ENCODE assay signal across 10 mouse cellular contexts in the genomic region with DNA sequence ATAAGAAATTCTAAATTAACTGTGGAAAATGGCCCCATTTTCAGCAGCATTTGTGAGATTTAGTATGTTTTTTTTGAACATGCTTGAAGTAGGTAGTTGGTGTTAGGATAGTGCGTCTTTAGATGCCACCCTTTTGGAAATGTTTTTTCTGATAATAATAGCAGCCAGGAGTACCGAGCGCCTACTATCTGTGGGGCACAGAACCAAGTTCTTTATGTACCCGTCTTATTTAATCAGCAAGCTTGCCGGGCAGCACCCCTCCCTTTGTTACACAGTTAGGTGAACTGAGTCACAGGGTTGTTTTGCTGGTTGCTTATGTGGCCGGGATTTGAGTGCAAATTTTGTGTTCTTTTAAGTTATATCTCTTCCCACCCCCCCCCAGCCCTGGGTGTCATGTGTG. TPM values are rescaled to one million over a fixed set of nuclear protein-coding genes. Genes with fewer than 3 reads are reported as not detected.
DNase-seq lines count a peak whose midpoint lies in the region; ATAC-seq and TF ChIP-seq lines count a peak whose summit lies in the region.
"Had no signal": no experiment of that assay in that cellular context is flagged by ENCODE, and none has a peak within 500 bp of the region (broad histone marks: within the 10 kb centered on the region; RNA-seq: fewer than 3 reads in every experiment).

No protein-coding gene starts in this region.

- TF ChIP-seq POLR2A in MEL (IDR thresholded peaks at IDR 0.05; ENCODE audit: control insufficient read depth in 1 of 2, insufficient read depth in 1 of 2, low read depth in 1 of 2, low read length in 2 of 2, poor library complexity in 1 of 2): no peak

- TF ChIP-seq CTCF in MEL (IDR thresholded peaks at IDR 0.05 in 2 of 3, conservative IDR thresholded peaks at IDR 0.05 in 1 of 3; ENCODE audit: control insufficient read depth in 1 of 3, insufficient read depth in 1 of 3, low read depth in 2 of 3, low read length in 3 of 3, poor library complexity in 1 of 3, severe bottlenecking in 1 of 3): peak in 1 of 3 experiments; percentile 18; a peak in 2 of 6 replicates

- no peak overlapping the region for H3K27ac ChIP-seq in heart, embryonic 12.5 days (ENCODE audit: poor library complexity, severe bottlenecking)
- peak overlapping the region; percentile 3; the same call in 1 of the 2 replicates for H3K27ac ChIP-seq in MEL (ENCODE audit: control insufficient read depth, low read depth, low read length)
- H3K27ac ChIP-seq in hindbrain, embryonic 12.5 days: no peak overlapping the region; the same call in 1 of the 2 replicates
- H3K27ac ChIP-seq in midbrain, embryonic 10.5 days (replicated peaks): no peak overlapping the region

- peaks cover 59% of the 10 kb centered on the region for H3K36me3 ChIP-seq in heart, embryonic 12.5 days
- peaks cover 24 to 51% of the 10 kb centered on the region in 2 experiments for H3K36me3 ChIP-seq in MEL (ENCODE audit: control insufficient read depth in 1 of 2, insufficient read depth in 2 of 2, low read length in 2 of 2)
- peaks cover 44% of the 10 kb centered on the region for H3K36me3 ChIP-seq in hindbrain, embryonic 12.5 days
- peaks cover 73% of the 10 kb centered on the region for H3K36me3 ChIP-seq in midbrain, embryonic 10.5 days

- 48% methylated on average over 6 of the region's 6 CpGs for WGBS in heart, embryonic 12.5 days
- WGBS in hindbrain, embryonic 12.5 days: 77% methylated on average over 6 of the region's 6 CpGs
- 85% methylated on average over 6 of the region's 6 CpGs for WGBS in midbrain, embryonic 10.5 days

- H3K4me1 ChIP-seq in heart, embryonic 12.5 days (replicated peaks): peaks cover 41% of the 10 kb centered on the region
- H3K4me1 ChIP-seq in MEL (ENCODE audit: control insufficient read depth in 1 of 2, insufficient read depth in 2 of 2, low read length in 2 of 2): peaks cover 13 to 41% of the 10 kb centered on the region in 2 experiments
- H3K4me1 ChIP-seq in hindbrain, embryonic 12.5 days: peaks cover 19% of the 10 kb centered on the region
- H3K4me1 ChIP-seq in midbrain, embryonic 10.5 days: peaks cover 20% of the 10 kb centered on the region

- no peak for DNase-seq in heart, adult 11 months
- peak; percentile 75 for DNase-seq in MEL (ENCODE audit: low read depth, low spot score)
- DNase-seq in midbrain, embryonic 10.5 days (ENCODE audit: low spot score): no peak
- no peak for DNase-seq in adrenal gland, postnatal 25 days
- DNase-seq in urinary bladder, adult 18-20 months (ENCODE audit: low spot score in 2 of 2): no peak
- DNase-seq in left cerebral cortex, adult 9 months (ENCODE audit: low spot score in 2 of 2): no peak

- peak overlapping the region; percentile 86 for H3K4me2 ChIP-seq in heart, embryonic 12.5 days
- peak overlapping the region; percentile 92 for H3K4me2 ChIP-seq in hindbrain, embryonic 12.5 days (replicated peaks)

- ATAC-seq in heart, embryonic 12.5 days (ENCODE audit: insufficient number of reproducible peaks, low FRiP score): no peak
- no peak for ATAC-seq in hindbrain, embryonic 12.5 days (ENCODE audit: low FRiP score)
- ATAC-seq: inflammation-experienced regulatory T-cells, adult 6 months had no signal

- no peaks in the 10 kb centered on the region for H3K9me3 ChIP-seq in heart, embryonic 12.5 days (replicated peaks)
- H3K9me3 ChIP-seq in MEL (replicated peaks; ENCODE audit: insufficient read depth, low read length): no peaks in the 10 kb centered on the region
- no peaks in the 10 kb centered on the region for H3K9me3 ChIP-seq in hindbrain, embryonic 12.5 days (replicated peaks)
- H3K9me3 ChIP-seq in midbrain, embryonic 10.5 days (replicated peaks): no peaks in the 10 kb centered on the region; the same call in 1 of the 2 replicates

- peak overlapping the region; percentile 98 for H3K4me3 ChIP-seq in heart, embryonic 12.5 days
- peak overlapping the region; percentile 69 to 95 for H3K4me3 ChIP-seq in MEL (ENCODE audit: control insufficient read depth in 1 of 2, insufficient read depth in 1 of 2, low read depth in 2 of 2, low read length in 2 of 2)
- H3K4me3 ChIP-seq in hindbrain, embryonic 12.5 days: peak overlapping the region; percentile 97
- H3K4me3 ChIP-seq in midbrain, embryonic 10.5 days: peak overlapping the region; percentile 95

- no peaks in the 10 kb centered on the region for H3K27me3 ChIP-seq in heart, embryonic 12.5 days (replicated peaks)
- H3K27me3 ChIP-seq in MEL (ENCODE audit: control insufficient read depth in 1 of 2, insufficient read depth in 2 of 2, low read length in 2 of 2): no peaks in the 10 kb centered on the region
- H3K27me3 ChIP-seq in hindbrain, embryonic 12.5 days: no peaks in the 10 kb centered on the region
- H3K27me3 ChIP-seq in midbrain, embryonic 10.5 days (ENCODE audit: low read depth, poor library complexity, severe bottlenecking): no peaks in the 10 kb centered on the region

- peak overlapping the region; percentile 98 for H3K9ac ChIP-seq in heart, embryonic 12.5 days
- peak overlapping the region; percentile 91 for H3K9ac ChIP-seq in MEL (ENCODE audit: control insufficient read depth, low read depth, low read length, poor library complexity, severe bottlenecking)
- H3K9ac ChIP-seq in hindbrain, embryonic 12.5 days: peak overlapping the region; percentile 97

- TF ChIP-seq EP300 in MEL (IDR thresholded peaks at IDR 0.05; ENCODE audit: low read depth in 1 of 2, low read length in 2 of 2): peak; percentile 43 to 73; a peak in 3 of 4 replicates

- TF ChIP-seq RAD21 in MEL (IDR thresholded peaks at IDR 0.05; ENCODE audit: low read depth, low read length): no peak

- H3K79me2 ChIP-seq in MEL (ENCODE audit: control insufficient read depth, insufficient read depth, low read length, poor library complexity): peaks cover 43% of the 10 kb centered on the region

TF ChIP-seq in MEL, 35 proteins besides CTCF, POLR2A, EP300 and RAD21 (continues in another document):
- TF ChIP-seq TCF12 (IDR thresholded peaks at IDR 0.05; ENCODE audit: low read depth, low read length): peak; percentile 52; the same call in 1 of the 2 replicates
- TF ChIP-seq MXI1 (IDR thresholded peaks at IDR 0.05; ENCODE audit: low read depth, low read length): 0 out of 2 replicates have a peak, but pooled peaks have one; percentile 32
- TF ChIP-seq ETS1 (IDR thresholded peaks at IDR 0.05; ENCODE audit: low read depth, low read length): no peak
- TF ChIP-seq HCFC1 (IDR thresholded peaks at IDR 0.05; ENCODE audit: low read depth, low read length): 0 out of 2 replicates have a peak, but pooled peaks have one; percentile 23
- no peak for TF ChIP-seq MAFK (IDR thresholded peaks at IDR 0.05; ENCODE audit: borderline replicate concordance, low read depth, low read length)
- no peak for TF ChIP-seq POLR2AphosphoS5 (IDR thresholded peaks at IDR 0.05; ENCODE audit: borderline replicate concordance, low read depth, low read length)
- no peak for TF ChIP-seq CHD1 (IDR thresholded peaks at IDR 0.05; ENCODE audit: low read depth, low read length)
- TF ChIP-seq SIN3A (IDR thresholded peaks at IDR 0.05; ENCODE audit: low read length): peak; percentile 61; the same call in 1 of the 2 replicates

RNA-seq across cellular contexts. Expression of a gene that starts 1.2 kb away (rescaled TPM):
- polyA plus RNA-seq in heart, embryonic 12.5 days (2016; fragmentation: Nextera tagmentation; extraction: Ambion mirVana): 52.1 TPM in 2 replicates
- 72.3 and 75.5 TPM in 2 replicates for total RNA-seq in MEL (2012; rRNA removed)
- 100 to 1,000 TPM in 1 of 2 experiments, not detected in 1; 147 TPM for polyA plus RNA-seq in MEL (2012; ENCODE audit: insufficient read depth in 1 of 2, insufficient read length in 2 of 2, low read depth in 1 of 2, low replicate concordance in 2 of 2, missing spikeins in 1 of 2)
- 74.5 and 79.6 TPM in 2 replicates for polyA plus RNA-seq in hindbrain, embryonic 12.5 days (2016; fragmentation: Nextera tagmentation; extraction: Ambion mirVana)
- polyA plus RNA-seq in midbrain, embryonic 10.5 days (2016; fragmentation: Nextera tagmentation; extraction: Ambion mirVana): 56.1 and 60.7 TPM in 2 replicates
- 140 and 152 TPM in 2 replicates for total RNA-seq in adrenal gland, postnatal 25 days (2021)

RNA-seq across cellular contexts. Expression of a gene that starts 19.3 kb away (rescaled TPM):
- polyA plus RNA-seq in heart, embryonic 12.5 days (2016; fragmentation: Nextera tagmentation; extraction: Ambion mirVana): 81.7 and 83.9 TPM in 2 replicates
- 301 and 311 TPM in 2 replicates for total RNA-seq in MEL (2012; rRNA removed)
- polyA plus RNA-seq in MEL (2012; ENCODE audit: insufficient read depth in 1 of 2, insufficient read length in 2 of 2, low read depth in 1 of 2, low replicate concordance in 2 of 2, missing spikeins in 1 of 2): 100 to 1,000 TPM; 477 to 491 TPM
- 136 and 138 TPM in 2 replicates for polyA plus RNA-seq in hindbrain, embryonic 12.5 days (2016; fragmentation: Nextera tagmentation; extraction: Ambion mirVana)
- 176 and 180 TPM in 2 replicates for polyA plus RNA-seq in midbrain, embryonic 10.5 days (2016; fragmentation: Nextera tagmentation; extraction: Ambion mirVana)
- 191 and 195 TPM in 2 replicates for total RNA-seq in adrenal gland, postnatal 25 days (2021)

RNA-seq across cellular contexts. Expression of a gene that starts 29.9 kb away (rescaled TPM):
- 16.6 and 17.7 TPM in 2 replicates for polyA plus RNA-seq in heart, embryonic 12.5 days (2016; fragmentation: Nextera tagmentation; extraction: Ambion mirVana)
- 1.0 and 1.7 TPM in 2 replicates for total RNA-seq in MEL (2012; rRNA removed)
- polyA plus RNA-seq in MEL (2012; ENCODE audit: insufficient read depth in 1 of 2, insufficient read length in 2 of 2, low read depth in 1 of 2, low replicate concordance in 2 of 2, missing spikeins in 1 of 2): 10 to 100 TPM in 1 of 2 experiments, not detected in 1; 19.9 TPM
- 45.4 and 51.8 TPM in 2 replicates for polyA plus RNA-seq in hindbrain, embryonic 12.5 days (2016; fragmentation: Nextera tagmentation; extraction: Ambion mirVana)
- 41.2 and 51.2 TPM in 2 replicates for polyA plus RNA-seq in midbrain, embryonic 10.5 days (2016; fragmentation: Nextera tagmentation; extraction: Ambion mirVana)
- total RNA-seq in adrenal gland, postnatal 25 days (2021): 7.9 and 8.8 TPM in 2 replicates

RNA-seq across cellular contexts. Expression of a gene that starts 35.5 kb away (rescaled TPM):
- polyA plus RNA-seq in heart, embryonic 12.5 days (2016; fragmentation: Nextera tagmentation; extraction: Ambion mirVana): not detected in 2 replicates
- not detected in 2 replicates for total RNA-seq in MEL (2012; rRNA removed)
- not detected for polyA plus RNA-seq in MEL (2012; ENCODE audit: insufficient read depth in 1 of 2, insufficient read length in 2 of 2, low read depth in 1 of 2, low replicate concordance in 2 of 2, missing spikeins in 1 of 2)
- polyA plus RNA-seq in hindbrain, embryonic 12.5 days (2016; fragmentation: Nextera tagmentation; extraction: Ambion mirVana): not detected in 2 replicates
- polyA plus RNA-seq in midbrain, embryonic 10.5 days (2016; fragmentation: Nextera tagmentation; extraction: Ambion mirVana): not detected in 2 replicates
- not detected in 2 replicates for total RNA-seq in adrenal gland, postnatal 25 days (2021)
- total RNA-seq: ES-E14 had no signal
- polyA plus RNA-seq: inflammation-experienced regulatory T-cells, adult 6 months had no signal

RNA-seq across cellular contexts. Expression of a gene that starts 43.0 kb away (rescaled TPM):
- 3.6 and 4.9 TPM in 2 replicates for polyA plus RNA-seq in heart, embryonic 12.5 days (2016; fragmentation: Nextera tagmentation; extraction: Ambion mirVana)
- 0.96 and 1.2 TPM in 2 replicates for total RNA-seq in MEL (2012; rRNA removed)
- 1 to 10 TPM in 1 of 2 experiments, not detected in 1; 2.9 TPM for polyA plus RNA-seq in MEL (2012; ENCODE audit: insufficient read depth in 1 of 2, insufficient read length in 2 of 2, low read depth in 1 of 2, low replicate concordance in 2 of 2, missing spikeins in 1 of 2)
- 6.1 and 6.9 TPM in 2 replicates for polyA plus RNA-seq in hindbrain, embryonic 12.5 days (2016; fragmentation: Nextera tagmentation; extraction: Ambion mirVana)
- polyA plus RNA-seq in midbrain, embryonic 10.5 days (2016; fragmentation: Nextera tagmentation; extraction: Ambion mirVana): 2.8 and 4.2 TPM in 2 replicates
- total RNA-seq in adrenal gland, postnatal 25 days (2021): 4.7 and 5.5 TPM in 2 replicates
